Mouse (Mus musculus) E14TG2a.4 (cell line): ENCODE measurements around the gene Gm37240.

Experiments
- H3K27me3 ChIP-seq: 2 replicates; pipeline ENCODE4 v1.6.1; 2014; ENCODE audit warnings: low read length, control low read depth; ENCODE audit not compliant: insufficient read depth
- H3K36me3 ChIP-seq: 2 replicates; pipeline ENCODE4 v1.6.1; 2014; ENCODE audit warnings: low read length, control low read depth; ENCODE audit not compliant: insufficient read depth
- H3K4me1 ChIP-seq: replicated peaks from 2 replicates; pipeline ENCODE4 v1.6.1; 2014; ENCODE audit warnings: low read depth, low read length, control low read depth
- H3K4me3 ChIP-seq: replicated peaks from 2 replicates; pipeline ENCODE4 v1.5.1; 2014; ENCODE audit warnings: mild to moderate bottlenecking, low read length
- H3K9me3 ChIP-seq: 2 replicates; pipeline ENCODE4 v1.6.1; 2014; ENCODE audit warnings: low read length, control low read depth
- CTCF ChIP-seq: conservative IDR thresholded peaks from 2 replicates; pipeline ENCODE4 v1.5.1; 2014; ENCODE audit warnings: low read length
- NANOG ChIP-seq: IDR thresholded peaks from 2 replicates; pipeline ENCODE4 v1.6.1; 2014; ENCODE audit warnings: borderline replicate concordance, low read length, mixed read lengths
- POU5F1 ChIP-seq: IDR thresholded peaks from 2 replicates; pipeline ENCODE4 v1.6.1; 2014; ENCODE audit warnings: low read length, borderline replicate concordance

Gm37240 gene

DNA sequence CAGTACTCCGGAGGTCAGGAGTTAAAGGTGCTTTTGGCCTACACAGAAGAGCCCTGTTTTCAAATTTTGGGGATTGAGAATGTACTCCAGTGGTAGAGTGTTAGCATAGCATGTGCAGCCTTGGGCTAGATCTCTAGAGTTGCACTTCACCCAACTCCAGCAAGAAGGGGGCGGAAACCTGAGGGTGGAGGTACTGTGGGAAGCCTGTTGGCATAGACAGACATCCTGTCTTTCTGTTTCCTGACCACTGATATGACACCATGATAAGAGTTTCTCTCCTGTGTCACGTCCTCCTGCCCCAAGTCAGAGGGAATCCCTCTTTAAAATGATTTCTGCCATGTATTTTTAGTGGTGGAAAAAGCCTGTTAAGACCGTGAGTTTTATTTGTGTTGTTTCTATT lies 1038.5 kb downstream of the Gm37240 start:
- no peaks in the 10 kb centered on the region; the same call in 1 of the 2 replicates for H3K36me3 ChIP-seq
- peaks cover 43% of the 10 kb centered on the region for H3K4me1 ChIP-seq
- no peak for TF ChIP-seq CTCF
- no peak for TF ChIP-seq POU5F1
- TF ChIP-seq NANOG = no peak
- no peaks in the 10 kb centered on the region for H3K27me3 ChIP-seq
- no peak overlapping the region for H3K4me3 ChIP-seq
- H3K9me3 ChIP-seq = no peaks in the 10 kb centered on the region

DNA sequence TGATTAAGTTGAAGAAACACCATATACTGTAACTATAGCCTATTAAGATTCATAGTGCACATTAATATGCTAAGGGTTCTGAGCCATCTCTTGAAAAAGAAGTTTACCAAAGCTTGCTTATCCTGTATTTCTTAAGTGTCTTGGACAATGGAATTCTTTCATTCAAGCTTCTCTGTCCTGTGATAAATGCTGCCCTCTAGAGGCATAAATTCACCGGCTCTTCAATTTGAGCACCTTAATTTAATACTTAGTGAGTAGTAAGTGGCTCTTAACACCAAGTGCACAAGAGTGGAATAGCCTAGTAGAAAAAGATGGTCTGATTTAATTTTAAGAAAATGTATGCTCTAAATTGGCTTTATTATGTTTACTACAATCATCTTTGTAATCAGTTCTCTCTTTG lies 1043.7 kb downstream of the Gm37240 start:
- TF ChIP-seq POU5F1 (no peak), CTCF (peak; percentile 92), NANOG (no peak)
- H3K36me3 ChIP-seq = no peaks in the 10 kb centered on the region; the same call in 1 of the 2 replicates

DNA sequence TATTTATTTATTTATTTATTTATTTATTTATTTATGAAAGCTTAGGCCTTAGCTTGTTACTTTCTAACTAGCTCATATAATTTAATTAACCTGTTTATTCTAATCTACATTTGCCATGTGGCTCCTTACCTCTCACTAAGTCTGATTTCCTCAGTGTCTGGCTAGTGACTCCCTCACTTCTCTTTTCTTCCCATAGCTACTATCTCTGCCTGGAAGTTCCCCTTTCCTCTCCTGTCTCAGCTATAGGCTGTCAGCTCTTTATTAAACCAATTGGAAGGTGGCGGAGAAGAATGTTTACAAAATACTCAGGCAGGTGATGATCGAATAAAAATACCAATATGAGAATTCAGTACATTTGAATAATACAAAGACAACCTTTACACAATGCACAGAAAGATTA lies 1044.5 kb downstream of the Gm37240 start:
- Histone ChIP-seq H3K9me3 (no peaks in the 10 kb centered on the region), H3K4me3 (no peak overlapping the region), H3K36me3 (no peaks in the 10 kb centered on the region; the same call in 1 of the 2 replicates), H3K4me1 (peaks cover 15% of the 10 kb centered on the region), H3K27me3 (no peaks in the 10 kb centered on the region)
- TF ChIP-seq NANOG (no peak), CTCF (no peak), POU5F1 (no peak)

More for the DNA sequence above, 1043.7 kb downstream of the Gm37240 start:
- Histone ChIP-seq H3K4me3 (no peak overlapping the region), H3K4me1 (peaks cover 15% of the 10 kb centered on the region), H3K27me3 (no peaks in the 10 kb centered on the region), H3K9me3 (no peaks in the 10 kb centered on the region)

DNA sequence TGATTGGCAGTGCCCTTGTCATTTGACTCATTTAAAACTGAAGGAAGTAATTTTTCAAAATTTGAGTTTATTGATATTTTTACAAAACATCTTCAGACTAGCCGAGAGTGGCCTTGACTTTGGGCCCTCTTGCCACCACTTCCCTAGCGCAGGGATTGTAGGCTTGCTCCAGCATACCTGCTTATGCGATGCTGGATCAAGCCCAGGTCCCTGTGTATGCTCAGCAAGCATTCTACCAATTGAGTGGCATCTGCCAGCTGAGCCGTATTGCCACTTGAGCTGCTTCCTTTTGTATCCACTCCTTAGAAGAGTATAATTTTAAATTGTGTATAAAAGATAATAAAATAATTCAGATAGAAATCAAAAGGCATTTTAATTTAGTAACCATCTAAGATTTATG lies 1046.0 kb downstream of the Gm37240 start:
- no peaks in the 10 kb centered on the region for H3K9me3 ChIP-seq
- no peaks in the 10 kb centered on the region for H3K27me3 ChIP-seq
- H3K4me3 ChIP-seq = no peak overlapping the region
- peaks cover 13% of the 10 kb centered on the region for H3K4me1 ChIP-seq
- peaks cover 12% of the 10 kb centered on the region for H3K36me3 ChIP-seq
- TF ChIP-seq CTCF (no peak), NANOG (no peak), POU5F1 (no peak)

DNA sequence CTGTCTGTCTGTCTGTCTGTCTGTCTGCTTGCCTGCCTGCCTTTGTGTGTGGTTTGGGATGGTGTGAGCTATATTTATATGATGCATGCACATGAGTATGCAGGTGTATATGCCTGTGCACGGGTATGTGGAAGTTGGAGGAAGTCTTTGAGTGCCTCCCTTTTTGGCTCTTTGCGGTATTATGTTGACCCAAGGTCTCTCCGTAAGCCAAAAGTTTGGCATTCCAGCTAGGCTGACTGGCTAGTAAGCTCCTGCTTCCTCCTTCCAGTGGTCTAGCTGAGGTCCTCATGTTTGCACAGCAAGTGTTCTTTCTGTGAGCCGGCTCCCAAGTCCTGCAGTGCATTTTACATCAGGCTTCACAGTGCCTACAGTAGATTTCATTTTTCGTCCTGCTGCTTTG lies 1047.8 kb downstream of the Gm37240 start:
- no peaks in the 10 kb centered on the region for H3K27me3 ChIP-seq
- H3K9me3 ChIP-seq = no peaks in the 10 kb centered on the region
- peaks cover 12% of the 10 kb centered on the region for H3K36me3 ChIP-seq
- no peak overlapping the region for H3K4me3 ChIP-seq
- H3K4me1 ChIP-seq = peaks cover 13% of the 10 kb centered on the region
- TF ChIP-seq CTCF = no peak
- TF ChIP-seq NANOG = no peak
- no peak for TF ChIP-seq POU5F1

DNA sequence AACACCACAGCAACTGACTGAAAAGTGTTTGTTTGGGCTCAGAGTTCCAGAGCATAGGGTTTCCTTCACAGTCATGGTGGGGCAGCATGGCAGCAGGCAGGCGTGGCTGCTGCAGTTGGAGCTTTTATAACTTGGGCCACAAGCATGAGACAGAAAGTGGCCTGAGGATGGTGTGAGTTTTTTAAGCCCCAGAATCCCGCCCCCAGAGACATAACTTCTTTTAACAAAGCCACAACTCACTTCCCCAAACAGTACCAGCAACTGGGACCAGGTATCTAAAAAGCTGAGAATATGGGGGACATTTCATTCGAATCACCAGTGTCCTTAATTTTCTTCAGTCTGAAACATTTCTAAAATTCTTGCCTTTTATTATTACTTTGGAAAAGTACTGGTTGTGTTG lies 1049.3 kb downstream of the Gm37240 start:
- Histone ChIP-seq H3K4me1 (peaks cover 13% of the 10 kb centered on the region), H3K4me3 (no peak overlapping the region), H3K36me3 (peaks cover 16% of the 10 kb centered on the region), H3K9me3 (no peaks in the 10 kb centered on the region), H3K27me3 (no peaks in the 10 kb centered on the region)
- TF ChIP-seq NANOG = no peak

- H3K4me1 ChIP-seq = peaks cover 13% of the 10 kb centered on the region
- TF ChIP-seq POU5F1 (no peak), NANOG (no peak), CTCF (no peak)
- H3K4me3 ChIP-seq = no peak overlapping the region
- H3K9me3 ChIP-seq = no peaks in the 10 kb centered on the region
- no peaks in the 10 kb centered on the region for H3K27me3 ChIP-seq
- peaks cover 16% of the 10 kb centered on the region for H3K36me3 ChIP-seq
These were observed 1051.3 kb downstream of the Gm37240 start for GRCm38 (mm10) chr3:84836029-84836428.

GRCm38 (mm10) chr3:84829366-84829765 lies 1058.0 kb downstream of the Gm37240 start:
- TF ChIP-seq NANOG = no peak
- TF ChIP-seq CTCF = no peak
- TF ChIP-seq POU5F1 = no peak
- Histone ChIP-seq H3K4me3 (no peak overlapping the region), H3K36me3 (peaks cover 3% of the 10 kb centered on the region), H3K4me1 (peaks cover 46% of the 10 kb centered on the region), H3K9me3 (no peaks in the 10 kb centered on the region), H3K27me3 (no peaks in the 10 kb centered on the region)

GRCm38 (mm10) chr3:84827617-84828016 lies 1059.7 kb downstream of the Gm37240 start:
- H3K27me3 ChIP-seq = no peaks in the 10 kb centered on the region
- peaks cover 60% of the 10 kb centered on the region for H3K4me1 ChIP-seq
- H3K4me3 ChIP-seq = no peak overlapping the region
- H3K36me3 ChIP-seq = peaks cover 12% of the 10 kb centered on the region; the same call in 1 of the 2 replicates
- TF ChIP-seq NANOG = no peak
- TF ChIP-seq CTCF = no peak
- no peak for TF ChIP-seq POU5F1
- H3K9me3 ChIP-seq = no peaks in the 10 kb centered on the region
